Mouse (Mus musculus) megakaryocyte, embryonic 14.5 days (primary cell): ENCODE data around the gene Klhl3.

Experiments used
- FLI1 ChIP-seq: IDR thresholded peaks from 2 replicates; pipeline ENCODE4 v1.6.1; 2012; ENCODE audit warnings: low read length, inconsistent platforms, mixed read lengths
- GATA1 ChIP-seq: IDR thresholded peaks from 3 replicates; pipeline ENCODE4 v1.6.1; 2012; ENCODE audit warnings: mixed read lengths, low read length, inconsistent platforms, borderline replicate concordance

DNA sequence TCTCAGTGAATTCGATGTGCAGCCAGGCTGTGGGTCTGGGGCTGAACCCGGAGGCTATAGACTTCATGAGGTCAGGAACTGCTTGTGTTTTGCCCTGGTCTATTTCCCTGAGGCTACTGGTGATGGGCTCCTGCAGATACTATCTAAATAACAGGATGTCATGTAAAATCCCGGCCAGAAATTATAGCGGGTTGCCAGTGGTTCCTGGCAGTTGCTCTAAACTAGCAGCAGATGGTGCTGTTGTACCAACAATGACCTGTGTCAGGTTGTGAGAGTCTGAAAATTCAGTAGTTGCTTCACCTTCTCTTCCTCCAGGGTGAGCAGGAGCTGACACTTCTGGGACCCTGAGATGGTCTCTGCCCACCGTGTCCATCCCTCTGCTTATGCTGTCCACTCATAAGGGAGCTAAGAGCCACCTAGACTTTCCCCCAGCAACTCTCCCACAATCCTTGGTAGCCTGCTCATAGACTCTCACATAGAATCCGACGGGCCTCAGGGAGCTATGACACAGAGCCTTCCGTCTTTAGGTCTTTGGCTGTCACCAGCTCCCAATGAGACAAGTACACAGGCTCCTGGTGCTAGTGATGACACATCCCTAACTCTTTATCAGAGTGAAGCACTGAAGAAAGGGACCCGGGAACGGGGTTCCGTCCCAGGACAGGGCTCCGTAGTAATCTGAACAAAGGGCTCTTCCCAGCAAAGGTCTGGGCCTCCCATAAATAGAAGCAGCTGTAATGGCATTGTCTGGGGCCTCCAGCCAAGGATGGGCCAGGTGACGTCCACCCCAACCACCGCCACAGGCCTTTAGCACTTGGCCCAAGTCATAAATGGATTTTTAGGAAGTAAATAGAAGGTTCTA lies 101.1 kb downstream of the Klhl3 start:
- TF ChIP-seq GATA1 = no peak
- no peak for TF ChIP-seq FLI1
